Mouse (Mus musculus): ENCODE measurements around the gene Scube1.

- TF ChIP-seq CTCF (IDR thresholded peaks at IDR 0.05; ENCODE audit: extremely low read depth, insufficient read length, insufficient replicate concordance, low read depth, low read length) (no peak), POLR2A (IDR thresholded peaks at IDR 0.05; ENCODE audit: low read depth, low read length) (no peak)
Measured at GRCm38 (mm10) chr15:83673621-83674020, 51.2 kb downstream of the Scube1 start.
